Mouse (Mus musculus): Measurements from ENCODE around the gene Znfx1.

DNA sequence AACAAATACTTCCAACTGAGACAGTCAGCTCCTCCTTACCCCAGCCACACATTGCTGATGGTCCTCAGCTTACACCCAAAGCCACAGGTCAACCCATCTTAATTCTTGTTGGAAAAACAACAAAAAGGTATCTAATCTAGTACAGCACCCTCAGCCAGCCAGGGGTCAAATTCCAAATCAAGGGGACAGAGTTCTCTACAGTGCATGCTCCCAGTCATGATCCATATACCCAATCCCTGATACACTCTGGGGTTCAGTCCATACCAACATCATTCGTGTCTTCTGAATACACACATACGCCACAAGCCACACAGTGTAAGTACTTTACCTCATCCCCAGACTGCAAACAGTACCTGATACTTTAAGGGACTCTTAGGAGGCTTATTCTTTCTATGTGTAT lies 56.5 kb downstream of the Znfx1 start:
- TF ChIP-seq CTCF (IDR thresholded peaks at IDR 0.05), result no peak
- no peak for TF ChIP-seq EP300 (IDR thresholded peaks at IDR 0.05)
